Mouse (Mus musculus) lung, adult 2 months (tissue): Measurements from ENCODE around the gene Fzr1.

Experiments used
- CTCF ChIP-seq: fragments of 200-500 bp; IDR thresholded peaks from 2 replicates; pipeline ENCODE4 v1.5.1; 2011; ENCODE audit warnings: mild to moderate bottlenecking, low read length, control low read depth; ENCODE audit not compliant: insufficient read depth
- POLR2A ChIP-seq: fragments of 200-500 bp; IDR thresholded peaks from 2 replicates; pipeline ENCODE4 v1.6.1; 2011; ENCODE audit warnings: low read depth, mild to moderate bottlenecking, control low read depth, low read length, borderline replicate concordance; ENCODE audit errors: extremely low read depth

DNA sequence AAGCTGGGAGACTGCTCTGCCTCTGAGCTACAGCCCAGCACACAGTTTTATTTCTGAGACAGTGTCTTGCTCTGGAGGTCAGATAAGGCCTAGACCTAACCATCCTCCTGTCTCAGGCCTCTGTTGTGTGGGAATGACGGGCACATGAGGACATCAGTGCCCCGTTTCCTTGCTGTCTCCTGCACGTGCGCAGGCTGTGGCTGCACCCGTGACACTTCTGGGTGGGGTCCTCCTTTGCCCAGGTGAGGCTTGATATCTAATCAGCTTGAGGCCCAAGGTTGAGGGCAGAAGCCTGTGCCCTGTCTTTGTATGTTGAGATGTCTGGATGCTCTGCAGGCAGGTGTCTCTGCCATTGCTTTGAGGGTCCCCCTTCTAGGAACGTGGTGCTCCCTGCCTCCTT is 14.0 kb upstream of the Fzr1 start:
- TF ChIP-seq CTCF (no peak), POLR2A (no peak)
